Mouse (Mus musculus) lung, embryonic 14.5 days (tissue): ENCODE results near the gene Tktl2. TPM values are rescaled to one million over a fixed set of nuclear protein-coding genes. Genes with fewer than 3 reads are reported as not detected.

Experiments
- ATAC-seq: fragments of 200-750 bp; cut with Nextera tagmentation; 2 replicates; pipeline ENCODE4 v1.8.0; 2017; ENCODE audit warnings: mild to moderate bottlenecking, moderate TSS enrichment, moderate library complexity; ENCODE audit not compliant: insufficient read depth
- DNase-seq: peaks from one replicate; pipeline ENCODE4 v3.0.0-alpha.2; 2015
- H3K27ac ChIP-seq: fragments of 300-500 bp; sonication (generic); 2 replicates; pipeline ENCODE4 v1.5.1; 2014; ENCODE audit warnings: low read depth, mild to moderate bottlenecking, moderate library complexity
- H3K27me3 ChIP-seq: fragments of 300-500 bp; sonication (generic); 2 replicates; pipeline ENCODE4 v1.6.1; 2014; ENCODE audit warnings: low read length, control low read depth; ENCODE audit not compliant: insufficient read depth
- H3K36me3 ChIP-seq: fragments of 300-500 bp; sonication (generic); 2 replicates; pipeline ENCODE4 v1.6.1; 2014; ENCODE audit warnings: control low read depth; ENCODE audit not compliant: insufficient read depth
- H3K4me1 ChIP-seq: fragments of 300-500 bp; sonication (generic); 2 replicates; pipeline ENCODE4 v1.6.1; 2014; ENCODE audit warnings: antibody characterized with exemption, control low read depth; ENCODE audit not compliant: insufficient read depth
- H3K4me2 ChIP-seq: fragments of 300-500 bp; sonication (generic); 2 replicates; pipeline ENCODE4 v1.6.1; 2014; ENCODE audit warnings: mild to moderate bottlenecking
- H3K4me3 ChIP-seq: fragments of 300-500 bp; sonication (generic); 2 replicates; pipeline ENCODE4 v1.5.1; 2014; ENCODE audit warnings: low read depth, low read length
- H3K9ac ChIP-seq: fragments of 300-500 bp; sonication (generic); 2 replicates; pipeline ENCODE4 v1.6.1; 2014
- H3K9me3 ChIP-seq: fragments of 300-500 bp; sonication (generic); 2 replicates; pipeline ENCODE4 v1.6.1; 2016; ENCODE audit warnings: low read depth, low read length, control low read depth
- CTCF ChIP-seq: IDR thresholded peaks from 2 replicates; pipeline ENCODE4 v1.5.1; 2016; ENCODE audit warnings: antibody characterized with exemption, low read depth
- WGBS: fragments of 180-500 bp; shearing (Covaris S2); extraction: QIAGEN DNeasy Blood & Tissue Kit; methylation state at CpG from one replicate; pipeline ENCODE4 v1.1.7; 2014; 5-methylcytosine and 5-hydroxymethylcytosine counted together
- polyA plus RNA-seq: library from polyadenylated mRNA; unstranded; fragments of >200 nt; fragmentation: Nextera tagmentation; extraction: Ambion mirVana; gene quantifications from 2 replicates; pipeline ENCODE4 v1.2.1, GENCODE M21; 2014

The Tktl2 gene
- polyA plus RNA-seq, 1 experiment from 2014 or later, result not detected

- H3K4me2 ChIP-seq, result no peak overlapping the region
- H3K4me1 ChIP-seq, result no peaks in the 10 kb centered on the region
- TF ChIP-seq CTCF, result peak; percentile 82
- DNase-seq, result peak; percentile 85
- H3K27ac ChIP-seq, result no peak overlapping the region
- H3K27me3 ChIP-seq, result no peaks in the 10 kb centered on the region
- H3K9ac ChIP-seq, result no peak overlapping the region
- no peaks in the 10 kb centered on the region for H3K9me3 ChIP-seq
- 7% methylated on average over 8 of the region's 8 CpGs for WGBS
- no peaks in the 10 kb centered on the region for H3K36me3 ChIP-seq
- H3K4me3 ChIP-seq, result no peak overlapping the region
- ATAC-seq, result peak; percentile 89; the same call in 1 of the 2 replicates
Measured at GRCm38 (mm10) chr8:66495726-66496125, 15.8 kb upstream of the Tktl2 start.

- no peak overlapping the region for H3K4me2 ChIP-seq
- no peaks in the 10 kb centered on the region for H3K4me1 ChIP-seq
- H3K27ac ChIP-seq, result no peak overlapping the region
- H3K27me3 ChIP-seq, result no peaks in the 10 kb centered on the region
- 42% methylated on average over 4 of the region's 4 CpGs for WGBS
- no peak overlapping the region for H3K9ac ChIP-seq
- no peaks in the 10 kb centered on the region for H3K36me3 ChIP-seq
- ATAC-seq, result peak; percentile 24; the same call in 1 of the 2 replicates
- no peak overlapping the region for H3K4me3 ChIP-seq
- no peaks in the 10 kb centered on the region for H3K9me3 ChIP-seq
- peak; percentile 72 for TF ChIP-seq CTCF
- peak; percentile 85 for DNase-seq
Measured at GRCm38 (mm10) chr8:66496998-66497577, 14.5 kb upstream of the Tktl2 start.

- Histone ChIP-seq H3K36me3 (no peaks in the 10 kb centered on the region), H3K9ac (no peak overlapping the region), H3K4me1 (no peaks in the 10 kb centered on the region), H3K4me3 (no peak overlapping the region), H3K9me3 (no peaks in the 10 kb centered on the region), H3K4me2 (no peak overlapping the region), H3K27ac (no peak overlapping the region), H3K27me3 (no peaks in the 10 kb centered on the region)
- 67% methylated on average over 2 of the region's 2 CpGs for WGBS
- TF ChIP-seq CTCF, result no peak
- ATAC-seq (no peak), DNase-seq (no peak)
Measured at GRCm38 (mm10) chr8:66503381-66503780, 8.2 kb upstream of the Tktl2 start.

- ATAC-seq, result no peak
- Histone ChIP-seq H3K9ac (no peak overlapping the region), H3K4me1 (no peaks in the 10 kb centered on the region), H3K27me3 (no peaks in the 10 kb centered on the region), H3K36me3 (no peaks in the 10 kb centered on the region), H3K4me2 (no peak overlapping the region), H3K27ac (no peak overlapping the region), H3K9me3 (no peaks in the 10 kb centered on the region), H3K4me3 (no peak overlapping the region)
- WGBS, result 70% methylated on average over 2 of the region's 2 CpGs
- DNase-seq, result no peak
- no peak for TF ChIP-seq CTCF
Measured at GRCm38 (mm10) chr8:66519149-66519548, 7.6 kb downstream of the Tktl2 start.

- Histone ChIP-seq H3K4me2 (no peak overlapping the region), H3K4me3 (no peak overlapping the region), H3K36me3 (no peaks in the 10 kb centered on the region), H3K4me1 (no peaks in the 10 kb centered on the region), H3K9me3 (no peaks in the 10 kb centered on the region), H3K27me3 (no peaks in the 10 kb centered on the region), H3K9ac (no peak overlapping the region), H3K27ac (no peak overlapping the region)
- DNase-seq (no peak), ATAC-seq (no peak)
- TF ChIP-seq CTCF, result no peak
Measured at GRCm38 (mm10) chr8:66520576-66520975, 9.0 kb downstream of the Tktl2 start.

- TF ChIP-seq CTCF, result no peak
- peak; percentile 78 for ATAC-seq
- H3K4me2 ChIP-seq, result no peak overlapping the region
- DNase-seq, result peak; percentile 64
- WGBS, result 8% methylated on average over 7 of the region's 7 CpGs
- H3K9me3 ChIP-seq, result no peaks in the 10 kb centered on the region
- no peak overlapping the region for H3K9ac ChIP-seq
- no peaks in the 10 kb centered on the region for H3K4me1 ChIP-seq
- no peaks in the 10 kb centered on the region for H3K36me3 ChIP-seq
- no peak overlapping the region for H3K27ac ChIP-seq
- H3K27me3 ChIP-seq, result no peaks in the 10 kb centered on the region
- no peak overlapping the region for H3K4me3 ChIP-seq
Measured at GRCm38 (mm10) chr8:66550092-66550491, 38.5 kb downstream of the Tktl2 start.

Other genes with a start within 250 kb of the Tktl2 start
- 13.9 and 14.5 TPM in 2 replicates for gene Tma16, start 25.2 kb upstream of the Tktl2 start, polyA plus RNA-seq
- gene Npy5r, start 176.4 kb downstream of the Tktl2 start, polyA plus RNA-seq, result 0.09 and 0.17 TPM in 2 replicates
- gene Npy1r, start 185.4 kb downstream of the Tktl2 start, polyA plus RNA-seq, result 0.89 and 0.92 TPM in 2 replicates